Mouse (Mus musculus): ENCODE measurements around the gene Ankrd61.

Gene Ankrd61

GRCm38 (mm10) chr5:143897635-143898330, at the start of gene Ankrd61:
TSS of gene Ankrd61 (minus strand) at chr5:143897685.
- no peak for DNase-seq

- peak; percentile 78 for DNase-seq
Observed at GRCm38 (mm10) chr5:143943231-143944125, 46.0 kb upstream of the Ankrd61 start.

- no peak for DNase-seq
Observed at GRCm38 (mm10) chr5:143941588-143941987, 44.1 kb upstream of the Ankrd61 start.

GRCm38 (mm10) chr5:143936156-143936555, 38.7 kb upstream of the Ankrd61 start:
- DNase-seq: peak; percentile 83

GRCm38 (mm10) chr5:143933875-143934274, 36.4 kb upstream of the Ankrd61 start:
- peak; percentile 37 for DNase-seq

- DNase-seq: peak; percentile 79
Observed at GRCm38 (mm10) chr5:143933414-143933813, 35.9 kb upstream of the Ankrd61 start.

- DNase-seq: peak; percentile 88
Observed at GRCm38 (mm10) chr5:143932831-143933230, 35.3 kb upstream of the Ankrd61 start, which contains the start of gene Rsph10b. TSS of gene Rsph10b (plus strand) at chr5:143933035.

GRCm38 (mm10) chr5:143931863-143932580, 34.5 kb upstream of the Ankrd61 start:
- peak; percentile 88 for DNase-seq

GRCm38 (mm10) chr5:143930656-143931055, 33.2 kb upstream of the Ankrd61 start:
- DNase-seq: peak; percentile 81

GRCm38 (mm10) chr5:143929291-143929690, 31.8 kb upstream of the Ankrd61 start:
- DNase-seq: peak; percentile 61

GRCm38 (mm10) chr5:143927875-143928274, 30.4 kb upstream of the Ankrd61 start, which contains the start of gene Gm42421:
TSS of gene Gm42421 (plus strand) at chr5:143928175.
- DNase-seq: no peak

GRCm38 (mm10) chr5:143924781-143925452, 27.4 kb upstream of the Ankrd61 start:
- DNase-seq: no peak

GRCm38 (mm10) chr5:143918120-143918519, 20.6 kb upstream of the Ankrd61 start:
- DNase-seq: no peak

GRCm38 (mm10) chr5:143917418-143917817, 19.9 kb upstream of the Ankrd61 start:
- no peak for DNase-seq

- no peak for DNase-seq
Observed at GRCm38 (mm10) chr5:143916221-143916620, 18.7 kb upstream of the Ankrd61 start.

- peak; percentile 100 for DNase-seq
Observed at GRCm38 (mm10) chr5:143909417-143910400, 12.2 kb upstream of the Ankrd61 start, which contains the start of the genes Aimp2 and Pms2. TSS of gene Aimp2 (minus strand) at chr5:143909847. TSS of gene Pms2 (plus strand) at chr5:143909964.

GRCm38 (mm10) chr5:143908926-143909325, 11.4 kb upstream of the Ankrd61 start:
- no peak for DNase-seq

GRCm38 (mm10) chr5:143906429-143906828, 8.9 kb upstream of the Ankrd61 start:
- no peak for DNase-seq

- DNase-seq: no peak
Observed at GRCm38 (mm10) chr5:143903813-143904212, 6.3 kb upstream of the Ankrd61 start.

- peak; percentile 94 for DNase-seq
Observed at GRCm38 (mm10) chr5:143902111-143902510, 4.6 kb upstream of the Ankrd61 start.

- no peak for DNase-seq
Observed at GRCm38 (mm10) chr5:143893396-143893795, 4.1 kb downstream of the Ankrd61 start.
